Mouse (Mus musculus) forebrain, embryonic 12.5 days (tissue): ENCODE results near the gene Dner. TPM values are rescaled to one million over a fixed set of nuclear protein-coding genes. Genes with fewer than 3 reads are reported as not detected.

ENCODE experiments used
- ATAC-seq: fragments of 200-750 bp; cut with Nextera tagmentation; 2 replicates; pipeline ENCODE4 v1.8.0; 2017; ENCODE audit warnings: moderate TSS enrichment; ENCODE audit not compliant: low FRiP score
- H3K27ac ChIP-seq: fragments of 300-500 bp; sonication (generic); 2 replicates; pipeline ENCODE4 v1.5.1; 2016; ENCODE audit warnings: mild to moderate bottlenecking
- H3K27me3 ChIP-seq: fragments of 300-500 bp; sonication (generic); 2 replicates; pipeline ENCODE4 v1.6.1; 2016; ENCODE audit warnings: mild to moderate bottlenecking
- H3K36me3 ChIP-seq: fragments of 300-500 bp; sonication (generic); replicated peaks from 2 replicates; pipeline ENCODE4 v1.6.1; 2016; ENCODE audit warnings: mild to moderate bottlenecking
- H3K4me1 ChIP-seq: fragments of 300-500 bp; sonication (generic); 2 replicates; pipeline ENCODE4 v1.6.1; 2016
- H3K4me2 ChIP-seq: fragments of 300-500 bp; sonication (generic); 2 replicates; pipeline ENCODE4 v1.6.1; 2016; ENCODE audit warnings: mild to moderate bottlenecking, moderate library complexity
- H3K4me3 ChIP-seq: fragments of 300-500 bp; sonication (generic); replicated peaks from 2 replicates; pipeline ENCODE4 v1.5.1; 2016; ENCODE audit warnings: mild to moderate bottlenecking
- H3K9ac ChIP-seq: fragments of 300-500 bp; sonication (generic); 2 replicates; pipeline ENCODE4 v1.6.1; 2016; ENCODE audit warnings: mild to moderate bottlenecking
- H3K9me3 ChIP-seq: fragments of 300-500 bp; sonication (generic); 2 replicates; pipeline ENCODE4 v1.6.1; 2016
- WGBS: fragments of 180-500 bp; shearing (Covaris S2); methylation state at CpG from one replicate; pipeline ENCODE4 v1.1.7; 2016; 5-methylcytosine and 5-hydroxymethylcytosine counted together
- polyA plus RNA-seq: library from polyadenylated mRNA; unstranded; fragments of >200 nt; fragmentation: Nextera tagmentation; extraction: Ambion mirVana; gene quantifications from 2 replicates; pipeline ENCODE4 v1.2.1, GENCODE M21; 2016

Gene Dner
- polyA plus RNA-seq, 1 experiment from 2014 or later = 69.3 TPM

DNA sequence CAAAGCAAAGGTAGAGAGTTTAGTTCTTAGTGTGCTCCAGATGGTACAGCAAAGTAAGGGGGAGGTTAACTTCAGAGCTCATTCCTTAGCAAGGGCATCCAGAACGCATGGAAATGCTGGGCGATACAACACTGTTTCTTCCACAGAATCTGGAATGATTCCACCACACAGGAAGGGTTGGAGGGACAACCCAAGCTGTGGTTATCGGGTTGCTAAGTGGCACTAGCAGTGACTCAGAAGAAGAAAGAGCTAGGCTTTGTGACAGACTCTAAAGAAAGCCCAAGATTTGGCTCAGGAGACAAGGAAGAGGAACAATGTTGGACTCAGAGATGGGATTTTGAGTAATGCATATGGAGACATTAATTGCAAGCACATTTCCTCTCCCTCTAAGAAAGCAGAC lies 231.3 kb downstream of the Dner start:
- Histone ChIP-seq H3K4me1 (no peaks in the 10 kb centered on the region), H3K9ac (no peak overlapping the region), H3K36me3 (no peaks in the 10 kb centered on the region), H3K4me2 (no peak overlapping the region), H3K9me3 (no peaks in the 10 kb centered on the region), H3K4me3 (no peak overlapping the region), H3K27ac (no peak overlapping the region), H3K27me3 (no peaks in the 10 kb centered on the region)
- WGBS = 93% methylated on average over 3 of the region's 3 CpGs
- ATAC-seq = no peak

DNA sequence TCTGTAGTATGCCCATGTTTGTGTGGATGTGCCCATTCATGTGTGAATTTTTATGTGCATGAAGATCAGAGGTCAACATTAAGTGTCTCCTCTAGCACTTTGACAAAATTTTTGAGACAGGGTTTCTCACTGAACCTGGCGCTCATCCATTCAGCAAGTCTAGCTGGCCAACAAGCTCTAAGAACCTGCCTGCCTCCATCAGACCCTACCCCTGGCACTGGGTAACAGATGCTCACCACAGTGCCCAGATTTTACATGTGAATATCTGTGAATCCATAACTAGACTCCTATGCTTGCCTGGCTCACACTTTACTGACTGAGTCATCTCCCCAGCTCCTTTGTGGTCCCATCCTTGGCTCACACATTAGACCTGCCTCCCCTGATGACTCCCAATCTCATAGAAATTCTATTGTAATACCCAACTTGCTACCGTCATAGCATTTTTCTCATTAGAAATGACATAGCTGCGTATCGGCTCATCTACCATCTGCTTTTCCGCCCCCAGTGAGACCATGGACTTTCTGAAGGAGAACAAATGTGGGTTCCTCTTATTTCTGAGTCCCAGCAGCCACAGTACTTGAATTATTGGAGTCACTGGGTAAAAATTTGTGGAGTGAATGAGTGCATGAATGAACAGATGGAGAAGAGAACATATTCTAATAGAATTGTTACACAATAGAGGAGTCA lies 231.9 kb downstream of the Dner start:
- H3K9me3 ChIP-seq = no peaks in the 10 kb centered on the region
- H3K27ac ChIP-seq = no peak overlapping the region
- no peak overlapping the region for H3K4me3 ChIP-seq
- H3K9ac ChIP-seq = no peak overlapping the region
- ATAC-seq = no peak
- H3K4me1 ChIP-seq = no peaks in the 10 kb centered on the region
- no peaks in the 10 kb centered on the region for H3K27me3 ChIP-seq
- no peak overlapping the region for H3K4me2 ChIP-seq
- 94% methylated on average over 5 of the region's 5 CpGs for WGBS
- H3K36me3 ChIP-seq = no peaks in the 10 kb centered on the region

DNA sequence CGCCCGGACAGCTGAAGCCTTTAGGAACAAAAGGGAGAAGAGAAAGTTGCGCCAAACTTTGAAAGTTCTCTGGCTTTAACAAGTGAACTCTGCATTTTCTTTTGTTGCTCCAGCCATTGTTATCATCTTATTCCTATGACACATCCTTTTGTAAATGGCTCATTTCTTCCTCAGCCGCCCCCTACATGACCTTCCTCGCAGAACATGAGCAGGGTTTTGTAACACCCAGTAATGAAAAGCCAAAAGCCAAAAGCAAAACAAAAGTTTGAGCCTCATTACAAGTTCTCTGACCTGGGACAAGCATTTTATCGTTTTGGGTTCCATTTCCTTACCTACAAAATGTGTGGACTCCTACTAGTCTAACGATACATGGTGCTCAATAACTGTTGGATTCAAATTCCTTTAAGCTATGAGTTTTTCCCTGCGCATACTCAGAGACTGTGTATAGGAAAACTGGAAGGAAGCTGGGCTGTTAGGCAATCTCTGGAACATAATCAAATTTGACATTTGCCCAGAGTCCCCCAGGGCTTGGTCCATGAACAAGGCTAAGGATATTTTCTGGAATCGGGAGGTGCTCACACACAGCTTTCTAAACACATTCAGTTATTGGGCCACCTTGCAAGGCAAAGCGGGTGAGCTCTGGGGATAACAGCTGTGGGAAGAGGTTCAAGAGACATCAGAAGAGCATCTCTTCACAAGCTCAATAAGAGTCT lies 246.3 kb downstream of the Dner start:
- H3K27me3 ChIP-seq = no peaks in the 10 kb centered on the region
- H3K4me1 ChIP-seq = no peaks in the 10 kb centered on the region
- no peak overlapping the region for H3K4me2 ChIP-seq
- H3K9ac ChIP-seq = no peak overlapping the region
- no peak overlapping the region for H3K4me3 ChIP-seq
- H3K9me3 ChIP-seq = no peaks in the 10 kb centered on the region
- H3K36me3 ChIP-seq = no peaks in the 10 kb centered on the region
- no peak for ATAC-seq
- H3K27ac ChIP-seq = no peak overlapping the region
- WGBS = 86% methylated on average over 10 of the region's 10 CpGs

DNA sequence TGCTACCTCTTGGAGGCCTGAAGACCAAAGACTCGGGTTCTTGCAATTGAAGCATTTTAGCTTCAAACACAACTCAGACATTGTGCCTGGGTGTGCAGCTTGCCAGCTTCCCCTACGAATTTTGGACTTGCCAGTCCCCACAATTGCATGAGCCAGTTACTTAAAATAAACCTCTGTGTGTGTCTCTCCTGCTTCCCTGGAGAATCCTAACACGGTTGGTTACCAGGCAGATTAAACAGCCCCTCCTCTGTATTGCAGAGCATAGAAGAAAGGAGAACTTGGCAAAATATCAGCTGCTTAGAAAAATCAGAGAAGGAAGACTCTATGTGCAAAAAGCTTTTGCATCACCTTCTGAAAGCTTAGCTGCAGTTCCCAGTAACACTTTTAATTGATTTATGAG lies 252.4 kb downstream of the Dner start:
- 66% methylated on average over 3 of the region's 3 CpGs for WGBS
- ATAC-seq = no peak

DNA sequence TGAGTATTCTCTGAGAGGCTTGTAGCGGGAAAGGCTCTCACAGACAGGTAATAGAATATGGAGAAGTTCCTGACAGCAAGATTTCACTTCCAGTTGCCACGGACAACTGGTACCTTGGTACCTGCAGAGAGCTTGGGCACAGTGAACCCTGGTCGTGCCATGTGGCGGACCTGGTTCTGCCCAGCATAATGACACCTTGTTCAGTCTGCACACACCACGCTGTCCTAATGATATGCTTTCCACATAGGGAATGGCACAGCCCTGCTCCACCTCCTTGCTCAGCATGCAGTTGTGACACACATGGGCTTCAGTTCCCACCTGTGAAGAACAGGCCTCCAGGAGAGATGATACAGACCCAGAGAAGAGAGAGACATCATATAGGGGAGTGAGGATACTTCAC lies 253.0 kb downstream of the Dner start:
- Histone ChIP-seq H3K4me2 (no peak overlapping the region), H3K36me3 (no peaks in the 10 kb centered on the region), H3K27ac (no peak overlapping the region), H3K4me3 (no peak overlapping the region), H3K9me3 (no peaks in the 10 kb centered on the region), H3K9ac (no peak overlapping the region), H3K4me1 (no peaks in the 10 kb centered on the region), H3K27me3 (no peaks in the 10 kb centered on the region)
- 89% methylated on average over 5 of the region's 5 CpGs for WGBS
- ATAC-seq = no peak

More for the DNA sequence above, 252.4 kb downstream of the Dner start:
- H3K9ac ChIP-seq = no peak overlapping the region
- no peaks in the 10 kb centered on the region for H3K36me3 ChIP-seq
- no peaks in the 10 kb centered on the region for H3K4me1 ChIP-seq
- H3K4me3 ChIP-seq = no peak overlapping the region
- no peaks in the 10 kb centered on the region for H3K9me3 ChIP-seq
- H3K27me3 ChIP-seq = no peaks in the 10 kb centered on the region
- H3K27ac ChIP-seq = no peak overlapping the region
- no peak overlapping the region for H3K4me2 ChIP-seq

DNA sequence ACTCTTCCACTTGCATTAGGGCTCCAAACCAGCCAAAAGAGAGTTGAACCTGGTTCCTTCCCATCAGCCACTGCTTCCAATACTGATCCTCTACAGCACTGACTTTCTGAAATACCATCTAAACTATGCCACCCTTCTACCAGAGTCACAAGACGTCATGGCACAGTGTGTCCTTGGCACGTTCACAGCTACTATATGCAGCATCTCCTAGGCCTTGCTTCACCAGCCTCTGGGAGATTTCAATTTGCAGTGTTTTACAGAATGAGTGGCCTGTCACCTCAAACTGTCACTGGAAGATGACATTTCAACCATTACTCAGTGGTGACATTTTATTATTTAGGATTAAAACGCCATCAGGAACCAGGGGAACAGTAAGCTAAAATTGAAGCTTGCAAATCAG lies 254.6 kb downstream of the Dner start:
- H3K9ac ChIP-seq = no peak overlapping the region
- H3K4me3 ChIP-seq = no peak overlapping the region
- no peaks in the 10 kb centered on the region for H3K36me3 ChIP-seq
- H3K27ac ChIP-seq = no peak overlapping the region
- no peak for ATAC-seq
- H3K4me1 ChIP-seq = no peaks in the 10 kb centered on the region
- 86% methylated on average over 3 of the region's 3 CpGs for WGBS
- no peaks in the 10 kb centered on the region for H3K27me3 ChIP-seq
- no peaks in the 10 kb centered on the region for H3K9me3 ChIP-seq
- no peak overlapping the region for H3K4me2 ChIP-seq

DNA sequence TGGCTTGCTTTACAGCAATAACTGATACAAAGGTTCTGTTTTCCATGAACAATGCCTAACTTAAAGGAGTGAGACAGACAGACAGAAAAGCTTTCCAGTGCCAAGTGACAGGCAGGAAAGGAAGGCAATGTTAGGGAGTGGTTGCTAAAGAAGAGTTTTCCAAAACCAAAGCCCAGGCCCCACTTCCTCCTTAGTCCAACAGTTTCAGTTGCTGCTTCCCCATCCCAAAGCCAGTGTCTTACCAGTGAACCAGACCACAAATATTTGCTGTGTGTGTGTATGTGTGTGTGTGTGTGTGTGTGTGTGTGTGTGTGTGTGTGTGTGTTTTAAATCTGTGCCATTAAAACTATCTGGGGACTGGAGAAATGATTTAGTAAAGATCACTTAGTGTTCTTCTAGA lies 258.5 kb downstream of the Dner start:
- Histone ChIP-seq H3K9me3 (no peaks in the 10 kb centered on the region), H3K27me3 (no peaks in the 10 kb centered on the region), H3K4me3 (no peak overlapping the region), H3K36me3 (no peaks in the 10 kb centered on the region), H3K4me1 (no peaks in the 10 kb centered on the region), H3K27ac (no peak overlapping the region), H3K4me2 (no peak overlapping the region), H3K9ac (no peak overlapping the region)
- ATAC-seq = no peak

DNA sequence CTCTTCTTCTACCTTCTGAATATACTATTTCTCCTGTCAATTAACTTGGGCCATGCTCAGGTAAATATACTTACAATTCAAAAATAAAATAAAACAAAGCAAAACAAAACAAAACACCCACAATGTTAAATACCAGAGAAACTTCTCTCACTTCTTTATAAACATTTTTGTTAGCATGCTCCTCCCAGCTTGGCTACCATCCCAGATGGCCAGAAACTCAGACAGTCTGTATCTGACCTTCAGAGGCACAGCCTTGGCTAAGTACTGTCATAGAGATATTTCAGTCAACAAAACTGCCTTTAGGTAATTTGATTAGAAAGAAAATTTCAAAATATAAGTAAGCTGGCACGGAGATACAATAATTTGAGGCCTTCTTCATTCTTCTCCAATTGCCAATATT lies 259.7 kb downstream of the Dner start:
- Histone ChIP-seq H3K4me1 (no peaks in the 10 kb centered on the region), H3K36me3 (no peaks in the 10 kb centered on the region), H3K4me3 (no peak overlapping the region), H3K4me2 (no peak overlapping the region), H3K9me3 (no peaks in the 10 kb centered on the region), H3K27me3 (no peaks in the 10 kb centered on the region), H3K27ac (no peak overlapping the region), H3K9ac (no peak overlapping the region)
- WGBS = 82% methylated on average over 1 of the region's 1 CpGs
- no peak for ATAC-seq

DNA sequence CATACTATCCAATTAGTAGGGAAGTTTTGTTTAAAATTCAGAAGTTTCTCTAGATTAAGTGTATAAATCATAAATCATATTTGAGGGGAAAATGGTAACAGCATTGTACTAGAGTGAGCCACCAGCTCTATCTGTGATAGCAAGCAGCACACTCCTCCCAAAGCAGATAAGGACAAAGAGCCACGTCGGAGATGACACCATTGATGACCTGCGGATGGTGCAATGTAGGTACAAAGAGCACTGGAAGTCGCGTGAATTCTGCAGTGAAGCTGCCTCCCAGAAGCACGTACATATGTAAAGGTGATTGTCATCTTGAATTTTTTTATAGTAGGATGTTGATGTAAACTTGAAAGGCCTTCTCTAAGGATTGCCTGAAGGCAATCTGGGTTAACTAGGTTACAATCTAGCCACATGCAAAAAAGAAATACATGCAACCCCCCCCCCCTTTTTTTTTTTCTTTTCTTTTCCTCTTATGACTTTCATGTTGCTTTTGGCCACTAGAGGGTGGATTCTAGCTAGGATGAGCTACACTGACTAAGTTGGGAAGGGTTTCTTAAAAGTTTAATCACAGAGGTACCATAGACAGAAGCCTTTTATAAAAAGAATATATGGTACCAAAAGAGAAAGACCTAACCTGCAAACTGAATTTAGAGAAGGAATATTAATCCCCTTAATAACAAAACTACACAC lies 262.6 kb downstream of the Dner start:
- no peak overlapping the region for H3K27ac ChIP-seq
- WGBS = 80% methylated on average over 6 of the region's 6 CpGs
- no peak overlapping the region for H3K9ac ChIP-seq
- H3K9me3 ChIP-seq = no peaks in the 10 kb centered on the region
- H3K36me3 ChIP-seq = no peaks in the 10 kb centered on the region
- no peak overlapping the region for H3K4me3 ChIP-seq
- no peaks in the 10 kb centered on the region for H3K4me1 ChIP-seq
- H3K4me2 ChIP-seq = no peak overlapping the region
- no peaks in the 10 kb centered on the region for H3K27me3 ChIP-seq
- ATAC-seq = no peak

DNA sequence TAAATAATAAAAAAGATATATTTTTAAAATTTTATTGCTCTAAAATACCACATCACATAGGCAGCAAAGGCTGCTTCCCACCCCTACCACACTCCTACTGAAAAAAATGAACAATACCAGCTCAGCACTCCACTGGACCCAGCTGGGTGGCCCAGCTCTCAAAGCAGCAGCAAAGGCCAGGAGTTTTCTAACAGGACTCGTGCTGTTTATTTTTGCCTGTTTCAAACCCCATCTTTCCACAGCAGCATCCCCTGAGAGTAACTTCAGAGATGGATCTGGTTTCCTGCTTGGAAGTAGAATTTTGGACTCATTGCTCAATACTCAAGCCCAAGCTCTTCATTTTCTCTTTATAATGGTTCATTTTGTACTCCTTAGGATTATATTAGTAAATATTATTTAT lies 263.7 kb downstream of the Dner start:
- H3K9ac ChIP-seq = no peak overlapping the region
- no peak overlapping the region for H3K4me3 ChIP-seq
- H3K36me3 ChIP-seq = no peaks in the 10 kb centered on the region
- no peaks in the 10 kb centered on the region for H3K9me3 ChIP-seq
- H3K27ac ChIP-seq = no peak overlapping the region
- no peak overlapping the region for H3K4me2 ChIP-seq
- ATAC-seq = no peak
- no peaks in the 10 kb centered on the region for H3K27me3 ChIP-seq
- no peaks in the 10 kb centered on the region for H3K4me1 ChIP-seq
- WGBS = 76% methylated on average over 1 of the region's 1 CpGs

DNA sequence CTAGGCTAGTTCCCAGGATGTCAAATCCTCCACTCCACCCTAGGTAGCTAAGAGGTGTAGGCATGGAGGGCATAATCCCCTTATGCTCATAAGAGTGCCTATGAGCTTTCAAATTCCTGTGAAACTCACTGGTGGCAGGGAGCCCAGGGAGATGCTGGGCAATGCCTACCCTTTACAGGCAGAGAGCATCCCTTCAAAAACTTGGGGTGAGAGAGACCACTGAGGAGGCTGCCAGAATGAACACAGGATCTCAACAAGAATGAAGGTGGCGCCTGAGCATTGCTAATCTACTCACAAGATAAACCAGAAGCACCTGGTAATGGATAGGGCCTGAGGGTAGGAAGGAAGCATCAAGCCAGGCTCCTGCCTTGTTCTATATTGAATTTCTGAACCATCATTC lies 267.7 kb downstream of the Dner start:
- 79% methylated on average over 1 of the region's 1 CpGs for WGBS

DNA sequence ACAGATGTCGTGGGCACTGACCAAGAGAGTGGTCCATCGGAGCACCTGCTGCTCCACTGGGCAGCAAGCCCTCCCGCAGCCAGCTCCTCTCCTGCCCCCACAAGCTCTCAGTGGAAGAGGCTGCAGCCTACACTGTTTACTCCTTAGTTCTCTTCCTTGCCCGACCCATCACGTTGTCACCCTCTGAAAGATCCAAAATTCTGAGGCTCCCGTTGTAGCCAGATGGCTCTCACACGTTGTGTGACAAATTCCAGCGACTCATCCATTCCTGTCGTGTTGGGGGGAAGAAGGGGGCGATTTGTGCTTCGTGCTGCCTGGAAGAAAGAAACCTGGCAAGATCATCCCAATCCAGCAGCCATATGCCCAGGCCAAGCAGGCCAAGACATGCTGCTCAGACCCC lies 268.3 kb downstream of the Dner start:
- H3K36me3 ChIP-seq = no peaks in the 10 kb centered on the region
- no peak overlapping the region for H3K4me3 ChIP-seq
- no peak for ATAC-seq

More for the DNA sequence above, 267.7 kb downstream of the Dner start:
- Histone ChIP-seq H3K4me1 (no peaks in the 10 kb centered on the region), H3K9ac (no peak overlapping the region), H3K27me3 (no peaks in the 10 kb centered on the region), H3K27ac (no peak overlapping the region), H3K9me3 (no peaks in the 10 kb centered on the region), H3K4me3 (no peak overlapping the region), H3K4me2 (no peak overlapping the region), H3K36me3 (no peaks in the 10 kb centered on the region)
- no peak for ATAC-seq

DNA sequence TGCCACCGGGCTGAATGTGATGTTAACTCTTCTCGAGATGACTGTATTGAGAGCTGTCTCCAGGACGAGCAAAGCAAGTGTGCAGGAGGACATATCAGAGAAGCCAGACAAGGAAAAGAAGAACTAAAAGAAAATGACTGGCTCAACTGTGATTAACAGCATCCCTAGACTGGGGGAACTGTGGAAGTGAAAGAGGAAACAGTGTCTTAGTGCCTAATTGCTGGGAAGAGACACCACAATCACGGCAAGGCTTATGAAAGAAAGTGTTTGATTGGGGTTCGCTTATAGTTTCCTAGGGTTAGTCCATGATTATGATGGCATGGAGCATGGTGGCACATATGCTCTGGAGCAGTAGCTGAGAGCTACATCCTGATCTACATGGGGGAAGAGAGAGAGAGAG lies 269.3 kb downstream of the Dner start:
- WGBS = 86% methylated on average over 5 of the region's 5 CpGs
- no peak overlapping the region for H3K27ac ChIP-seq
- no peak overlapping the region for H3K4me2 ChIP-seq
- H3K36me3 ChIP-seq = no peaks in the 10 kb centered on the region
- no peaks in the 10 kb centered on the region for H3K4me1 ChIP-seq
- H3K27me3 ChIP-seq = no peaks in the 10 kb centered on the region
- no peak for ATAC-seq
- no peak overlapping the region for H3K4me3 ChIP-seq
- H3K9ac ChIP-seq = no peak overlapping the region
- H3K9me3 ChIP-seq = no peaks in the 10 kb centered on the region

More for the DNA sequence above, 268.3 kb downstream of the Dner start:
- Histone ChIP-seq H3K27ac (no peak overlapping the region), H3K4me1 (no peaks in the 10 kb centered on the region), H3K27me3 (no peaks in the 10 kb centered on the region), H3K9me3 (no peaks in the 10 kb centered on the region), H3K4me2 (no peak overlapping the region), H3K9ac (no peak overlapping the region)
- 88% methylated on average over 11 of the region's 11 CpGs for WGBS
